18 mouse cellular contexts compared by ENCODE assay signal in genomic region chr8:35884545-35884944, GRCm38 (mm10).
DNase-seq lines count a peak whose midpoint lies in the region; ATAC-seq and TF ChIP-seq lines count a peak whose summit lies in the region.
"Had no signal": no experiment of that assay in that cellular context is flagged by ENCODE, and none has a peak within 500 bp of the region (broad histone marks: within the 10 kb centered on the region; RNA-seq: fewer than 3 reads in every experiment).

No protein-coding gene starts in this region.

- 63% methylated on average over 6 of the region's 6 CpGs for WGBS in heart, adult 2 months
- WGBS in midbrain, embryonic 15.5 days, result 72% methylated on average over 6 of the region's 6 CpGs
- 78% methylated on average over 6 of the region's 6 CpGs for WGBS in midbrain, embryonic 13.5 days
- WGBS in hindbrain, postnatal 0 days, result 42% methylated on average over 6 of the region's 6 CpGs

- no peaks in the 10 kb centered on the region for H3K27me3 ChIP-seq in heart, adult 2 months (ENCODE audit: control insufficient read depth, insufficient read depth, low read length)
- H3K27me3 ChIP-seq in midbrain, embryonic 15.5 days (replicated peaks), result no peaks in the 10 kb centered on the region
- no peaks in the 10 kb centered on the region for H3K27me3 ChIP-seq in midbrain, embryonic 13.5 days
- H3K27me3 ChIP-seq in hindbrain, postnatal 0 days (ENCODE audit: insufficient read depth, low read length), result no peaks in the 10 kb centered on the region
- H3K27me3 ChIP-seq: liver, embryonic 15.5 days; midbrain, embryonic 12.5 days; Patski had no signal

- ATAC-seq in midbrain, embryonic 15.5 days (replicated peaks), result no peak
- no peak for ATAC-seq in midbrain, embryonic 13.5 days
- ATAC-seq in hindbrain, postnatal 0 days, result no peak
- ATAC-seq: activated CD4-positive, CD25-positive, alpha-beta regulatory T cell, adult 4 months; inflammation-experienced regulatory T-cells, adult 6 months; Patski had no signal

- no peak for TF ChIP-seq CTCF in heart, adult 2 months (IDR thresholded peaks at IDR 0.05)
- TF ChIP-seq CTCF in hindbrain, postnatal 0 days (IDR thresholded peaks at IDR 0.05; ENCODE audit: low read depth), result no peak

- no peak overlapping the region for H3K4me3 ChIP-seq in heart, adult 2 months
- H3K4me3 ChIP-seq in midbrain, embryonic 15.5 days, result no peak overlapping the region
- no peak overlapping the region for H3K4me3 ChIP-seq in midbrain, embryonic 13.5 days (replicated peaks)
- H3K4me3 ChIP-seq in brown adipose tissue, adult 24 weeks (ENCODE audit: insufficient read depth, low read depth, low read length), result no peak overlapping the region
- H3K4me3 ChIP-seq in hindbrain, postnatal 0 days (ENCODE audit: low read length), result no peak overlapping the region
- H3K4me3 ChIP-seq: liver, embryonic 15.5 days; midbrain, embryonic 12.5 days had no signal

- no peak for TF ChIP-seq POLR2A in heart, adult 2 months (IDR thresholded peaks at IDR 0.05; ENCODE audit: insufficient read depth, low read depth, low read length)

- peaks cover 7% of the 10 kb centered on the region for H3K36me3 ChIP-seq in heart, adult 2 months (ENCODE audit: control insufficient read depth, insufficient read depth, low read length)
- no peaks in the 10 kb centered on the region for H3K36me3 ChIP-seq in midbrain, embryonic 15.5 days (replicated peaks)
- no peaks in the 10 kb centered on the region for H3K36me3 ChIP-seq in midbrain, embryonic 13.5 days
- H3K36me3 ChIP-seq in hindbrain, postnatal 0 days (ENCODE audit: insufficient read depth, low read length), result no peaks in the 10 kb centered on the region
- H3K36me3 ChIP-seq: liver, embryonic 15.5 days; midbrain, embryonic 12.5 days had no signal

- intact Hi-C loops in heart, adult 2 months (cut with DNase I), result no loop called here

- DNase-seq in heart, adult 2 months, result no peak
- no peak for DNase-seq in heart, adult 18-20 months
- DNase-seq in hindbrain, postnatal 0 days (ENCODE audit: low spot score), result peak; percentile 54
- no peak for DNase-seq in spleen, adult 12 weeks (ENCODE audit: low spot score)
- DNase-seq: adrenal gland, postnatal 14 days; cerebellum, adult 8-10 months; heart, postnatal 10 days; kidney, adult 9 months; kidney, postnatal 4 days had no signal

- H3K9me3 ChIP-seq in midbrain, embryonic 15.5 days, result no peaks in the 10 kb centered on the region
- H3K9me3 ChIP-seq in midbrain, embryonic 13.5 days, result peaks cover 6% of the 10 kb centered on the region
- no peaks in the 10 kb centered on the region for H3K9me3 ChIP-seq in hindbrain, postnatal 0 days (ENCODE audit: low read length)
- H3K9me3 ChIP-seq: liver, embryonic 15.5 days had no signal

- H3K4me1 ChIP-seq in heart, adult 2 months (ENCODE audit: control insufficient read depth, insufficient read depth, low read length), result peaks cover 9% of the 10 kb centered on the region
- peaks cover 28% of the 10 kb centered on the region for H3K4me1 ChIP-seq in midbrain, embryonic 15.5 days
- H3K4me1 ChIP-seq in midbrain, embryonic 13.5 days (replicated peaks), result peaks cover 42% of the 10 kb centered on the region
- peaks cover 11% of the 10 kb centered on the region; the same call in 1 of the 2 replicates for H3K4me1 ChIP-seq in brown adipose tissue, adult 24 weeks (ENCODE audit: control insufficient read depth, insufficient read depth, insufficient read length, low read length)
- no peaks in the 10 kb centered on the region for H3K4me1 ChIP-seq in hindbrain, postnatal 0 days (ENCODE audit: insufficient read depth, low read length)
- H3K4me1 ChIP-seq: liver, embryonic 15.5 days had no signal

- H3K4me2 ChIP-seq in midbrain, embryonic 15.5 days, result no peak overlapping the region
- H3K4me2 ChIP-seq in midbrain, embryonic 13.5 days (replicated peaks), result no peak overlapping the region
- no peak overlapping the region for H3K4me2 ChIP-seq in hindbrain, postnatal 0 days (ENCODE audit: low read depth, low read length)
- H3K4me2 ChIP-seq: liver, embryonic 15.5 days; midbrain, embryonic 12.5 days had no signal

- TF ChIP-seq EP300 in heart, adult 2 months (IDR thresholded peaks at IDR 0.05; ENCODE audit: insufficient read depth, low read depth, low read length), result no peak

- H3K27ac ChIP-seq in heart, adult 2 months, result peak overlapping the region; percentile 49
- peak overlapping the region; percentile 76; the same call in 1 of the 2 replicates for H3K27ac ChIP-seq in midbrain, embryonic 15.5 days
- no peak overlapping the region for H3K27ac ChIP-seq in midbrain, embryonic 13.5 days
- H3K27ac ChIP-seq in brown adipose tissue, adult 24 weeks (replicated peaks; ENCODE audit: low read depth, low read length), result peak overlapping the region; percentile 99
- peak overlapping the region; percentile 38 for H3K27ac ChIP-seq in hindbrain, postnatal 0 days
- H3K27ac ChIP-seq: liver, embryonic 15.5 days; macrophage had no signal

- H3K9ac ChIP-seq in heart, adult 2 months (ENCODE audit: low read depth, low read length), result no peak overlapping the region
- no peak overlapping the region for H3K9ac ChIP-seq in midbrain, embryonic 15.5 days
- H3K9ac ChIP-seq in midbrain, embryonic 13.5 days (replicated peaks), result no peak overlapping the region
- H3K9ac ChIP-seq in hindbrain, postnatal 0 days (replicated peaks; ENCODE audit: low read length), result no peak overlapping the region
- H3K9ac ChIP-seq: liver, embryonic 15.5 days; midbrain, embryonic 12.5 days had no signal

- H3K79me2 ChIP-seq in heart, adult 2 months (replicated peaks; ENCODE audit: control insufficient read depth, insufficient read depth, low read length), result no peaks in the 10 kb centered on the region
